32 mouse cellular contexts compared by ENCODE assay signal in the genomic region with DNA sequence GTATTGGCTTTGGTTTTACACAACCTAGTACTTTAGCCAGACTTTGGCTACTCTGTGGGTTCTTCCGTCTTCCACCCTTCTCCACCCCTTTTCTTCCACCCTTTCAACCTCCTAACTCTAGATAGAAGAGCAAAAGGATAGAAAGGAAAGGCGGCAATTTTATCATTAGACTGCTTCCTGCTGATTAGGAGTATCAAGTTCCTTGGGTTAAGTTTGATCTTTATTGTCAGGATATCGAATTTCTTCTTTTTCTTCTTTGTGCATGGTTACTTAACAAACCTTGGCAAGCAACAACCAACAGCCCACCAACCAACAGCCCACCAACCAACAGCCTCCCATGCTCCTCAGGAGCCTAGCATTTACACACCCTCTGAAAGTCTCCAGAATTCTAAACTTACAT.
"Had no signal": no experiment of that assay in that cellular context is flagged by ENCODE, and none has a peak within 500 bp of the region (broad histone marks: within the 10 kb centered on the region; RNA-seq: fewer than 3 reads in every experiment).

No protein-coding gene starts in this region.

- H3K36me3 ChIP-seq: liver, embryonic 12.5 days; liver, embryonic 13.5 days; liver, embryonic 15.5 days; lung, embryonic 15.5 days had no signal

- H3K27ac ChIP-seq: limb, embryonic 10.5 days; limb, embryonic 12.5 days; limb, embryonic 13.5 days; limb, embryonic 15.5 days; liver, embryonic 12.5 days; liver, embryonic 13.5 days; liver, embryonic 14.5 days; liver, embryonic 15.5 days; lung, embryonic 15.5 days; macrophage; midbrain, embryonic 10.5 days; midbrain, embryonic 12.5 days; midbrain, embryonic 13.5 days; midbrain, embryonic 15.5 days; neural tube, embryonic 12.5 days had no signal

- DNase-seq: left cerebral cortex, postnatal 4 days; liver; liver, embryonic 13.5 days; liver, postnatal 0 days; lung, adult 18-20 months; lung, adult 2 months; lung, embryonic 14.5 days; lung, postnatal 10 days; lung, postnatal 14 days; lung, postnatal 36 days; lung, postnatal 4 days; midbrain, embryonic 14.5 days had no signal

- H3K9ac ChIP-seq: limb, embryonic 12.5 days; limb, embryonic 13.5 days; limb, embryonic 15.5 days; liver, embryonic 12.5 days; liver, embryonic 13.5 days; liver, embryonic 14.5 days; liver, embryonic 15.5 days; liver, postnatal 0 days; lung, embryonic 14.5 days; lung, embryonic 15.5 days; midbrain, embryonic 12.5 days; midbrain, embryonic 13.5 days; midbrain, embryonic 15.5 days; neural tube, embryonic 12.5 days had no signal

- H3K9me3 ChIP-seq: limb, embryonic 10.5 days; limb, embryonic 12.5 days; limb, embryonic 13.5 days; limb, embryonic 15.5 days; liver, embryonic 12.5 days; liver, embryonic 13.5 days; liver, embryonic 15.5 days; lung, embryonic 15.5 days; megakaryocyte, embryonic 14.5 days; midbrain, embryonic 10.5 days; midbrain, embryonic 12.5 days; midbrain, embryonic 13.5 days; midbrain, embryonic 15.5 days; neural tube, embryonic 12.5 days had no signal

- H3K4me2 ChIP-seq: limb, embryonic 12.5 days; limb, embryonic 13.5 days; limb, embryonic 15.5 days; liver, embryonic 11.5 days; liver, embryonic 12.5 days; liver, embryonic 13.5 days; liver, embryonic 15.5 days; lung, embryonic 14.5 days; lung, embryonic 15.5 days; midbrain, embryonic 11.5 days; midbrain, embryonic 12.5 days; midbrain, embryonic 13.5 days; midbrain, embryonic 15.5 days; neural tube, embryonic 12.5 days had no signal

- H3K4me3 ChIP-seq: limb, embryonic 10.5 days; limb, embryonic 12.5 days; limb, embryonic 13.5 days; limb, embryonic 15.5 days; liver, embryonic 12.5 days; liver, embryonic 13.5 days; liver, embryonic 15.5 days; lung, embryonic 15.5 days; megakaryocyte, embryonic 14.5 days; midbrain, embryonic 10.5 days; midbrain, embryonic 12.5 days; midbrain, embryonic 13.5 days; midbrain, embryonic 15.5 days; myocyte; neural tube, embryonic 12.5 days had no signal

- H3K4me1 ChIP-seq: limb, embryonic 13.5 days; limb, embryonic 15.5 days; liver, embryonic 12.5 days; liver, embryonic 13.5 days; liver, embryonic 15.5 days; lung, embryonic 15.5 days; megakaryocyte, embryonic 14.5 days; midbrain, embryonic 10.5 days; midbrain, embryonic 12.5 days; midbrain, embryonic 13.5 days; midbrain, embryonic 15.5 days; neural tube, embryonic 12.5 days had no signal

- H3K27me3 ChIP-seq: limb, embryonic 12.5 days; limb, embryonic 13.5 days; limb, embryonic 15.5 days; liver, embryonic 12.5 days; liver, embryonic 13.5 days; liver, embryonic 15.5 days; lung, embryonic 15.5 days; megakaryocyte, embryonic 14.5 days; midbrain, embryonic 12.5 days; midbrain, embryonic 13.5 days; midbrain, embryonic 15.5 days; neural tube, embryonic 12.5 days had no signal

- ATAC-seq: liver, embryonic 12.5 days; liver, postnatal 0 days; lung, postnatal 0 days; midbrain, embryonic 13.5 days; midbrain, embryonic 15.5 days; midbrain, embryonic 16.5 days had no signal
